Mouse (Mus musculus): Measurements from ENCODE around the gene Ppp4r4. TPM values are rescaled to one million over a fixed set of nuclear protein-coding genes. Genes with fewer than 3 reads are reported as not detected.
"Not testable (repeated sequence)": the region's sequence is repeated elsewhere in the genome, so short reads cannot be mapped to it uniquely, and the experiment has no call there.

The Ppp4r4 gene
- total and polyA plus RNA-seq, 3 experiments = 1.0 to 3.0 TPM; not detected in 1

GRCm38 (mm10) chr12:103660076-103660475, 128.0 kb downstream of the Ppp4r4 start:
- no peak overlapping the region for H3K9ac ChIP-seq (ENCODE audit: control insufficient read depth, low read depth, low read length, poor library complexity, severe bottlenecking)
- DNase-seq (ENCODE audit: low read depth, low spot score) = no peak
- no peaks in the 10 kb centered on the region for H3K4me1 ChIP-seq (ENCODE audit: control insufficient read depth in 1 of 2, insufficient read depth in 2 of 2, low read length in 2 of 2)
- TF ChIP-seq MEF2A (IDR thresholded peaks at IDR 0.05; ENCODE audit: extremely low read depth, insufficient replicate concordance, low read depth, low read length, poor library complexity, severe bottlenecking) (no peak), RAD21 (IDR thresholded peaks at IDR 0.05; ENCODE audit: low read depth, low read length) (no peak), POLR2AphosphoS2 (IDR thresholded peaks at IDR 0.05; ENCODE audit: low read length) (no peak), HCFC1 (IDR thresholded peaks at IDR 0.05; ENCODE audit: low read depth, low read length) (no peak), E2F4 (IDR thresholded peaks at IDR 0.05; ENCODE audit: borderline replicate concordance, low read depth, low read length) (no peak), NRF1 (IDR thresholded peaks at IDR 0.05; ENCODE audit: insufficient read depth, low read depth, low read length, poor library complexity, severe bottlenecking) (no peak), MAX (IDR thresholded peaks at IDR 0.05; ENCODE audit: low read length) (no peak), MYC (IDR thresholded peaks at IDR 0.05; ENCODE audit: low read depth, low read length) (no peak), KAT2A (conservative IDR thresholded peaks at IDR 0.05; ENCODE audit: low read depth, low read length) (no peak), POLR2A (IDR thresholded peaks at IDR 0.05; ENCODE audit: control insufficient read depth in 1 of 2, insufficient read depth in 1 of 2, low read depth in 1 of 2, low read length in 2 of 2, poor library complexity in 1 of 2) (no peak), GATA1 (IDR thresholded peaks at IDR 0.05; ENCODE audit: low read depth, low read length) (no peak), CHD2 (IDR thresholded peaks at IDR 0.05; ENCODE audit: low read length) (no peak), CHD1 (IDR thresholded peaks at IDR 0.05; ENCODE audit: low read depth, low read length) (no peak), POLR2AphosphoS5 (IDR thresholded peaks at IDR 0.05; ENCODE audit: borderline replicate concordance, low read depth, low read length) (no peak), USF1 (IDR thresholded peaks at IDR 0.05; ENCODE audit: low read depth, low read length) (no peak), BHLHE40 (IDR thresholded peaks at IDR 0.05; ENCODE audit: borderline replicate concordance, low read depth, low read length) (no peak), USF2 (IDR thresholded peaks at IDR 0.05; ENCODE audit: borderline replicate concordance in 1 of 2, insufficient read depth in 1 of 2, low read depth in 1 of 2, low read length in 2 of 2) (no peak)
- no peaks in the 10 kb centered on the region for H3K36me3 ChIP-seq (ENCODE audit: control insufficient read depth in 1 of 2, insufficient read depth in 2 of 2, low read length in 2 of 2)
- H3K9me3 ChIP-seq (replicated peaks; ENCODE audit: insufficient read depth, low read length) = no peaks in the 10 kb centered on the region
- no peak overlapping the region for H3K4me3 ChIP-seq (ENCODE audit: control insufficient read depth in 1 of 2, insufficient read depth in 1 of 2, low read depth in 2 of 2, low read length in 2 of 2)
- no peak overlapping the region for H3K27ac ChIP-seq (ENCODE audit: control insufficient read depth, low read depth, low read length)
- H3K27me3 ChIP-seq (ENCODE audit: control insufficient read depth in 1 of 2, insufficient read depth in 2 of 2, low read length in 2 of 2) = no peaks in the 10 kb centered on the region
- no peaks in the 10 kb centered on the region for H3K79me2 ChIP-seq (ENCODE audit: control insufficient read depth, insufficient read depth, low read length, poor library complexity)

GRCm38 (mm10) chr12:103662053-103662452, 130.0 kb downstream of the Ppp4r4 start:
- not testable (repeated sequence) for H3K9ac ChIP-seq (ENCODE audit: control insufficient read depth, low read depth, low read length, poor library complexity, severe bottlenecking); H3K4me3 ChIP-seq (ENCODE audit: control insufficient read depth in 1 of 2, insufficient read depth in 1 of 2, low read depth in 2 of 2, low read length in 2 of 2); H3K27me3 ChIP-seq (ENCODE audit: control insufficient read depth in 1 of 2, insufficient read depth in 2 of 2, low read length in 2 of 2); H3K36me3 ChIP-seq (ENCODE audit: control insufficient read depth in 1 of 2, insufficient read depth in 2 of 2, low read length in 2 of 2); DNase-seq (ENCODE audit: low read depth, low spot score); H3K27ac ChIP-seq (ENCODE audit: control insufficient read depth, low read depth, low read length); H3K9me3 ChIP-seq (replicated peaks; ENCODE audit: insufficient read depth, low read length); H3K79me2 ChIP-seq (ENCODE audit: control insufficient read depth, insufficient read depth, low read length, poor library complexity); H3K4me1 ChIP-seq (ENCODE audit: control insufficient read depth in 1 of 2, insufficient read depth in 2 of 2, low read length in 2 of 2)

Other genes with a start within 250 kb of the Ppp4r4 start
- gene Fam181a, start 221.3 kb upstream of the Ppp4r4 start, total RNA-seq (2012; rRNA removed) = not detected in 2 replicates
- not detected for gene Fam181a, start 221.3 kb upstream of the Ppp4r4 start, polyA plus RNA-seq (2012; ENCODE audit: insufficient read depth in 1 of 2, insufficient read length in 2 of 2, low read depth in 1 of 2, low replicate concordance in 2 of 2, missing spikeins in 1 of 2)
- not detected in 2 replicates for gene Asb2, start 176.3 kb upstream of the Ppp4r4 start, total RNA-seq (2012; rRNA removed)
- under 1 TPM in 1 of 2 experiments, not detected in 1; 0.18 TPM for gene Asb2, start 176.3 kb upstream of the Ppp4r4 start, polyA plus RNA-seq (2012; ENCODE audit: insufficient read depth in 1 of 2, insufficient read length in 2 of 2, low read depth in 1 of 2, low replicate concordance in 2 of 2, missing spikeins in 1 of 2)
- 8.4 and 10.1 TPM in 2 replicates for gene Otub2, start 143.6 kb upstream of the Ppp4r4 start, total RNA-seq (2012; rRNA removed)
- 100 to 1,000 TPM in 1 of 2 experiments, 10 to 100 TPM in 1; 12.3 to 126 TPM for gene Otub2, start 143.6 kb upstream of the Ppp4r4 start, polyA plus RNA-seq (2012; ENCODE audit: insufficient read depth in 1 of 2, insufficient read length in 2 of 2, low read depth in 1 of 2, low replicate concordance in 2 of 2, missing spikeins in 1 of 2)
- gene 9330161L09Rik, start 124.5 kb upstream of the Ppp4r4 start, total RNA-seq (2012; rRNA removed) = 0.98 and 2.1 TPM in 2 replicates
- gene 9330161L09Rik, start 124.5 kb upstream of the Ppp4r4 start, polyA plus RNA-seq (2012; ENCODE audit: insufficient read depth in 1 of 2, insufficient read length in 2 of 2, low read depth in 1 of 2, low replicate concordance in 2 of 2, missing spikeins in 1 of 2) = 1 to 10 TPM in 1 of 2 experiments, not detected in 1; 1.8 TPM
- gene Ddx24, start 106.5 kb upstream of the Ppp4r4 start, total RNA-seq (2012; rRNA removed) = 107 and 113 TPM in 2 replicates
- gene Ddx24, start 106.5 kb upstream of the Ppp4r4 start, polyA plus RNA-seq (2012; ENCODE audit: insufficient read depth in 1 of 2, insufficient read length in 2 of 2, low read depth in 1 of 2, low replicate concordance in 2 of 2, missing spikeins in 1 of 2) = 100 to 1,000 TPM; 124 to 876 TPM
- gene Ifi27, start 98.1 kb upstream of the Ppp4r4 start, total RNA-seq (2012; rRNA removed) = 62.7 and 103 TPM in 2 replicates
- gene Ifi27, start 98.1 kb upstream of the Ppp4r4 start, polyA plus RNA-seq (2012; ENCODE audit: insufficient read depth in 1 of 2, insufficient read length in 2 of 2, low read depth in 1 of 2, low replicate concordance in 2 of 2, missing spikeins in 1 of 2) = 100 to 1,000 TPM in 1 of 2 experiments, not detected in 1; 105 TPM
- 3.2 and 4.4 TPM in 2 replicates for gene Ifi27l2a, start 88.6 kb upstream of the Ppp4r4 start, total RNA-seq (2012; rRNA removed)
- 1 to 10 TPM in 1 of 2 experiments, not detected in 1; 3.5 TPM for gene Ifi27l2a, start 88.6 kb upstream of the Ppp4r4 start, polyA plus RNA-seq (2012; ENCODE audit: insufficient read depth in 1 of 2, insufficient read length in 2 of 2, low read depth in 1 of 2, low replicate concordance in 2 of 2, missing spikeins in 1 of 2)
- not detected in 2 replicates for gene Ifi27l2b, start 75.1 kb upstream of the Ppp4r4 start, total RNA-seq (2012; rRNA removed)
- gene Ifi27l2b, start 75.1 kb upstream of the Ppp4r4 start, polyA plus RNA-seq (2012; ENCODE audit: insufficient read depth in 1 of 2, insufficient read length in 2 of 2, low read depth in 1 of 2, low replicate concordance in 2 of 2, missing spikeins in 1 of 2) = under 1 TPM in 1 of 2 experiments, not detected in 1; 0.07 TPM
- 0.12 and 0.13 TPM in 2 replicates for gene Serpina10, start 99.2 kb downstream of the Ppp4r4 start, total RNA-seq (2012; rRNA removed)
- gene Serpina10, start 99.2 kb downstream of the Ppp4r4 start, polyA plus RNA-seq (2012; ENCODE audit: insufficient read depth in 1 of 2, insufficient read length in 2 of 2, low read depth in 1 of 2, low replicate concordance in 2 of 2, missing spikeins in 1 of 2) = under 1 TPM in 1 of 2 experiments, not detected in 1; 0.07 TPM
- not detected in 2 replicates for gene Serpina6, start 124.9 kb downstream of the Ppp4r4 start, total RNA-seq (2012; rRNA removed)
- gene Serpina6, start 124.9 kb downstream of the Ppp4r4 start, polyA plus RNA-seq (2012; ENCODE audit: insufficient read depth in 1 of 2, insufficient read length in 2 of 2, low read depth in 1 of 2, low replicate concordance in 2 of 2, missing spikeins in 1 of 2) = not detected
- not detected in 2 replicates for gene Serpina16, start 143.9 kb downstream of the Ppp4r4 start, total RNA-seq (2012; rRNA removed)
- not detected for gene Serpina16, start 143.9 kb downstream of the Ppp4r4 start, polyA plus RNA-seq (2012; ENCODE audit: insufficient read depth in 1 of 2, insufficient read length in 2 of 2, low read depth in 1 of 2, low replicate concordance in 2 of 2, missing spikeins in 1 of 2)
- gene Serpina1f, start 163.2 kb downstream of the Ppp4r4 start, total RNA-seq (2012; rRNA removed) = not detected in 2 replicates
- not detected for gene Serpina1f, start 163.2 kb downstream of the Ppp4r4 start, polyA plus RNA-seq (2012; ENCODE audit: insufficient read depth in 1 of 2, insufficient read length in 2 of 2, low read depth in 1 of 2, low replicate concordance in 2 of 2, missing spikeins in 1 of 2)
- not detected in 2 replicates for gene Serpina1d, start 241.3 kb downstream of the Ppp4r4 start, total RNA-seq (2012; rRNA removed)
- gene Serpina1d, start 241.3 kb downstream of the Ppp4r4 start, polyA plus RNA-seq (2012; ENCODE audit: insufficient read depth in 1 of 2, insufficient read length in 2 of 2, low read depth in 1 of 2, low replicate concordance in 2 of 2, missing spikeins in 1 of 2) = not detected

All from MEL (cell line).